In genomic region chr2:29627337-29627736, GRCm38 (mm10) we compare ENCODE assay signal across 20 mouse cellular contexts. TPM values are rescaled to one million over a fixed set of nuclear protein-coding genes. Genes with fewer than 3 reads are reported as not detected.
A peak's percentile ranks its signal among the peaks of the same experiment; 100 is the strongest.
DNase-seq lines count a peak whose midpoint lies in the region; ATAC-seq and TF ChIP-seq lines count a peak whose summit lies in the region.
"Had no signal": no experiment of that assay in that cellular context is flagged by ENCODE, and none has a peak within 500 bp of the region (broad histone marks: within the 10 kb centered on the region; RNA-seq: fewer than 3 reads in every experiment).

No protein-coding gene starts in this region.

- no peak overlapping the region for H3K4me3 ChIP-seq in gastrocnemius, adult 2 months
- no peak overlapping the region for H3K4me3 ChIP-seq in neural tube, embryonic 11.5 days (ENCODE audit: low read depth, low read length)
- no peak overlapping the region for H3K4me3 ChIP-seq in brown adipose tissue, adult 24 weeks (ENCODE audit: insufficient read depth, low read depth, low read length)
- H3K4me3 ChIP-seq in lung, postnatal 0 days (ENCODE audit: low read depth, low read length), result no peak overlapping the region
- H3K4me3 ChIP-seq: embryonic facial prominence, embryonic 12.5 days; forebrain, embryonic 12.5 days; heart, embryonic 15.5 days had no signal

- ATAC-seq in neural tube, embryonic 11.5 days (ENCODE audit: insufficient read depth, low FRiP score, low TSS enrichment), result no peak
- no peak for ATAC-seq in lung, postnatal 0 days
- ATAC-seq: activated CD4-positive, CD25-positive, alpha-beta regulatory T cell, adult 4 months; hindbrain, embryonic 16.5 days; Patski had no signal

- H3K36me3 ChIP-seq in neural tube, embryonic 11.5 days (ENCODE audit: control insufficient read depth, insufficient read depth, low read length), result no peaks in the 10 kb centered on the region
- H3K36me3 ChIP-seq in lung, postnatal 0 days (ENCODE audit: insufficient read depth, low read length), result no peaks in the 10 kb centered on the region; the same call in 1 of the 2 replicates
- H3K36me3 ChIP-seq: heart, embryonic 15.5 days had no signal

- no peak for DNase-seq in gastrocnemius, adult 2 months
- no peak for DNase-seq in gastrocnemius, adult 8-10 months (ENCODE audit: low spot score in 2 of 2)
- peak; percentile 7 for DNase-seq in neural tube, embryonic 11.5 days (ENCODE audit: low spot score)
- no peak for DNase-seq in neural tube, embryonic 10.5 days (ENCODE audit: extremely low spot score, low spot score)
- DNase-seq in lung, postnatal 0 days (ENCODE audit: low spot score), result no peak
- DNase-seq in ovary, postnatal 10 days (ENCODE audit: low spot score), result no peak
- DNase-seq: adrenal gland, postnatal 14 days; cerebellum, adult 18-20 months; forebrain, postnatal 0 days; gastrocnemius, postnatal 36 days; heart, postnatal 36 days; kidney, adult 11 months had no signal

- H3K4me1 ChIP-seq in neural tube, embryonic 11.5 days (ENCODE audit: control insufficient read depth, insufficient read depth, low read length), result 0 out of 2 replicates have a peak, but pooled peaks cover 10% of the 10 kb centered on the region
- H3K4me1 ChIP-seq in brown adipose tissue, adult 24 weeks (ENCODE audit: control insufficient read depth, insufficient read depth, insufficient read length, low read length), result peaks cover 72% of the 10 kb centered on the region
- H3K4me1 ChIP-seq in lung, postnatal 0 days (ENCODE audit: insufficient read depth, low read depth, low read length), result peaks cover 10% of the 10 kb centered on the region; the same call in 1 of the 2 replicates

- no peaks in the 10 kb centered on the region for H3K27me3 ChIP-seq in neural tube, embryonic 11.5 days (ENCODE audit: control insufficient read depth, insufficient read depth, low read length)
- H3K27me3 ChIP-seq in lung, postnatal 0 days (replicated peaks; ENCODE audit: insufficient read depth, low read length), result no peaks in the 10 kb centered on the region
- H3K27me3 ChIP-seq: embryonic facial prominence, embryonic 12.5 days; forebrain, embryonic 12.5 days; heart, embryonic 15.5 days; Patski had no signal

- 82% methylated on average over 3 of the region's 3 CpGs for WGBS in neural tube, embryonic 11.5 days
- 92% methylated on average over 3 of the region's 3 CpGs for WGBS in lung, postnatal 0 days

- no peak for TF ChIP-seq CTCF in gastrocnemius, adult 2 months (IDR thresholded peaks at IDR 0.05)
- no peak for TF ChIP-seq CTCF in lung, postnatal 0 days (IDR thresholded peaks at IDR 0.05)

- H3K9ac ChIP-seq in neural tube, embryonic 11.5 days (ENCODE audit: low read length), result no peak overlapping the region
- no peak overlapping the region for H3K9ac ChIP-seq in lung, postnatal 0 days (replicated peaks; ENCODE audit: low read depth)
- H3K9ac ChIP-seq: embryonic facial prominence, embryonic 12.5 days; forebrain, embryonic 12.5 days; forebrain, postnatal 0 days; heart, embryonic 15.5 days had no signal

- H3K9me3 ChIP-seq in neural tube, embryonic 11.5 days (ENCODE audit: control insufficient read depth, low read length), result no peaks in the 10 kb centered on the region
- H3K9me3 ChIP-seq in lung, postnatal 0 days (ENCODE audit: low read length), result no peaks in the 10 kb centered on the region
- H3K9me3 ChIP-seq: embryonic facial prominence, embryonic 12.5 days; forebrain, embryonic 12.5 days; heart, embryonic 15.5 days had no signal

- peak overlapping the region; percentile 96 for H3K27ac ChIP-seq in gastrocnemius, adult 2 months
- H3K27ac ChIP-seq in neural tube, embryonic 11.5 days (ENCODE audit: low read depth, low read length), result no peak overlapping the region
- H3K27ac ChIP-seq in brown adipose tissue, adult 24 weeks (replicated peaks; ENCODE audit: low read depth, low read length), result peak overlapping the region; percentile 75
- H3K27ac ChIP-seq in lung, postnatal 0 days (ENCODE audit: low read length), result no peak overlapping the region
- H3K27ac ChIP-seq: embryonic facial prominence, embryonic 12.5 days; forebrain, embryonic 12.5 days had no signal

- no peak for TF ChIP-seq EP300 in lung, postnatal 0 days (IDR thresholded peaks at IDR 0.05)

- intact Hi-C loops in gastrocnemius, adult 2 months (cut with DNase I), result no loop called here

- no peak overlapping the region for H3K4me2 ChIP-seq in neural tube, embryonic 11.5 days (ENCODE audit: low read depth)
- no peak overlapping the region for H3K4me2 ChIP-seq in lung, postnatal 0 days (replicated peaks; ENCODE audit: low read depth, low read length)
- H3K4me2 ChIP-seq: embryonic facial prominence, embryonic 12.5 days; forebrain, embryonic 12.5 days; heart, embryonic 11.5 days; heart, embryonic 15.5 days had no signal

RNA-seq across cellular contexts. Expression of gene Rapgef1, which starts 7.8 kb away (rescaled TPM):
- total RNA-seq in gastrocnemius, adult 2 months (2021), result 100 to 1,000 TPM; 135 to 139 TPM
- total RNA-seq in gastrocnemius, adult 8-10 months (2022), result 100 to 1,000 TPM; 152 to 187 (median 158) TPM
- polyA plus RNA-seq in neural tube, embryonic 11.5 days (2014; fragmentation: Nextera tagmentation; extraction: Ambion mirVana), result 21.3 and 23.5 TPM in 2 replicates
- polyA plus RNA-seq in brown adipose tissue, adult 24 weeks (2012; ENCODE audit: insufficient read depth, insufficient read length, missing spikeins), result 19.1 and 24.3 TPM in 2 replicates
- polyA plus RNA-seq in lung, postnatal 0 days (2015; fragmentation: Nextera tagmentation; extraction: Ambion mirVana), result 10.6 and 11.4 TPM in 2 replicates

Comparison
In these comparisons a context has a peak if more than half of its experiments do, and no peak if none do; other contexts are left out.
1. H3K27ac ChIP-seq: peak in gastrocnemius, adult 2 months (single experiment) and brown adipose tissue, adult 24 weeks (single experiment); none in neural tube, embryonic 11.5 days (single experiment) and lung, postnatal 0 days (single experiment).